Mouse (Mus musculus) forebrain, embryonic 11.5 days (tissue): ENCODE measurements at regions not wholly inside any gene's neighbourhood (a gene's known extent, or its start where the extent isn't known, plus 50 kb on each side); places are given as distances from the start of the nearest gene placed in this dataset.
A peak's percentile ranks its signal among the peaks of the same experiment; 100 is the strongest.

ENCODE experiments used
- ATAC-seq: fragments of 200-750 bp; cut with Nextera tagmentation; replicated peaks from 2 replicates; pipeline ENCODE4 v1.8.0; 2017; ENCODE audit warnings: moderate TSS enrichment; ENCODE audit not compliant: low FRiP score
- DNase-seq: peaks from one replicate; pipeline ENCODE4 v3.0.0-alpha.2; 2017; ENCODE audit warnings: low spot score
- H3K27ac ChIP-seq: fragments of 300-500 bp; sonication (generic); 2 replicates; pipeline ENCODE4 v1.5.1; 2014; ENCODE audit warnings: low read depth, low read length
- H3K27me3 ChIP-seq: fragments of 300-500 bp; sonication (generic); 2 replicates; pipeline ENCODE4 v1.6.1; 2014; ENCODE audit warnings: mild to moderate bottlenecking, low read length, mixed read lengths; ENCODE audit not compliant: control insufficient read depth, insufficient read depth
- H3K36me3 ChIP-seq: fragments of 300-500 bp; sonication (generic); 2 replicates; pipeline ENCODE4 v1.6.1; 2014; ENCODE audit warnings: mild to moderate bottlenecking, low read length, moderate library complexity, mixed read lengths; ENCODE audit not compliant: control insufficient read depth, insufficient read depth
- H3K4me1 ChIP-seq: fragments of 300-500 bp; sonication (generic); replicated peaks from 2 replicates; pipeline ENCODE4 v1.6.1; 2014; ENCODE audit warnings: low read length, mixed read lengths; ENCODE audit not compliant: control insufficient read depth, insufficient read depth
- H3K4me2 ChIP-seq: fragments of 300-500 bp; sonication (generic); 2 replicates; pipeline ENCODE4 v1.6.1; 2014; ENCODE audit warnings: low read depth, mild to moderate bottlenecking, low read length, moderate library complexity, mixed read lengths; ENCODE audit not compliant: severe bottlenecking
- H3K4me3 ChIP-seq: fragments of 300-500 bp; sonication (generic); 2 replicates; pipeline ENCODE4 v1.5.1; 2014; ENCODE audit warnings: low read depth, low read length
- H3K9ac ChIP-seq: fragments of 300-500 bp; sonication (generic); 2 replicates; pipeline ENCODE4 v1.6.1; 2014; ENCODE audit warnings: low read length
- H3K9me3 ChIP-seq: fragments of 300-500 bp; sonication (generic); 2 replicates; pipeline ENCODE4 v1.6.1; 2016; ENCODE audit warnings: low read length, mixed read lengths; ENCODE audit not compliant: control insufficient read depth
- WGBS: fragments of 180-500 bp; shearing (Covaris S2); extraction: QIAGEN DNeasy Blood & Tissue Kit; methylation state at CpG from one replicate; pipeline ENCODE4 v1.1.7; 2014; 5-methylcytosine and 5-hydroxymethylcytosine counted together

GRCm38 (mm10) chr2:128217784-128218467, 92.1 kb downstream of the Bcl2l11 start:
- no peak overlapping the region for H3K9ac ChIP-seq
- H3K4me2 ChIP-seq, result no peak overlapping the region
- no peaks in the 10 kb centered on the region for H3K36me3 ChIP-seq
- no peaks in the 10 kb centered on the region for H3K9me3 ChIP-seq
- no peak for DNase-seq
- H3K27ac ChIP-seq, result no peak overlapping the region
- no peaks in the 10 kb centered on the region for H3K27me3 ChIP-seq
- H3K4me3 ChIP-seq, result no peak overlapping the region
- no peak for ATAC-seq
- 66% methylated on average over 7 of the region's 7 CpGs for WGBS
- H3K4me1 ChIP-seq, result no peaks in the 10 kb centered on the region

- Histone ChIP-seq H3K27me3 (no peaks in the 10 kb centered on the region), H3K4me2 (no peak overlapping the region), H3K4me3 (no peak overlapping the region), H3K36me3 (no peaks in the 10 kb centered on the region), H3K9ac (no peak overlapping the region), H3K9me3 (no peaks in the 10 kb centered on the region), H3K27ac (no peak overlapping the region), H3K4me1 (no peaks in the 10 kb centered on the region)
- DNase-seq, result no peak
- WGBS, result 72% methylated on average over 4 of the region's 4 CpGs
- ATAC-seq, result no peak
Measured at GRCm38 (mm10) chr2:128218961-128219360, 93.1 kb downstream of the Bcl2l11 start.

- H3K9ac ChIP-seq, result no peak overlapping the region
- H3K9me3 ChIP-seq, result no peaks in the 10 kb centered on the region
- H3K4me2 ChIP-seq, result no peak overlapping the region
- no peak overlapping the region for H3K27ac ChIP-seq
- WGBS, result 86% methylated on average over 1 of the region's 1 CpGs
- H3K4me1 ChIP-seq, result no peaks in the 10 kb centered on the region
- no peak for DNase-seq
- no peak for ATAC-seq
- H3K36me3 ChIP-seq, result no peaks in the 10 kb centered on the region
- H3K4me3 ChIP-seq, result no peak overlapping the region
- H3K27me3 ChIP-seq, result no peaks in the 10 kb centered on the region
Measured at GRCm38 (mm10) chr2:128221055-128221454, 95.2 kb downstream of the Bcl2l11 start.

- 91% methylated on average over 4 of the region's 4 CpGs for WGBS
- Histone ChIP-seq H3K36me3 (no peaks in the 10 kb centered on the region), H3K27me3 (no peaks in the 10 kb centered on the region), H3K9me3 (no peaks in the 10 kb centered on the region), H3K27ac (no peak overlapping the region), H3K4me3 (no peak overlapping the region), H3K4me1 (no peaks in the 10 kb centered on the region), H3K9ac (no peak overlapping the region), H3K4me2 (no peak overlapping the region)
- no peak for DNase-seq
- no peak for ATAC-seq
Measured at GRCm38 (mm10) chr2:128221657-128222056, 95.8 kb downstream of the Bcl2l11 start.

GRCm38 (mm10) chr2:128226465-128227047, 100.7 kb downstream of the Bcl2l11 start:
- ATAC-seq (no peak), DNase-seq (no peak)
- Histone ChIP-seq H3K4me1 (no peaks in the 10 kb centered on the region), H3K9me3 (no peaks in the 10 kb centered on the region), H3K27me3 (no peaks in the 10 kb centered on the region), H3K9ac (no peak overlapping the region), H3K36me3 (no peaks in the 10 kb centered on the region), H3K4me3 (no peak overlapping the region), H3K27ac (no peak overlapping the region), H3K4me2 (no peak overlapping the region)
- WGBS, result 92% methylated on average over 9 of the region's 9 CpGs

- WGBS, result 97% methylated on average over 4 of the region's 4 CpGs
- H3K27ac ChIP-seq, result no peak overlapping the region
- DNase-seq (no peak), ATAC-seq (no peak)
- no peaks in the 10 kb centered on the region for H3K36me3 ChIP-seq
- no peaks in the 10 kb centered on the region for H3K9me3 ChIP-seq
- no peaks in the 10 kb centered on the region for H3K27me3 ChIP-seq
- no peak overlapping the region for H3K9ac ChIP-seq
- no peaks in the 10 kb centered on the region for H3K4me1 ChIP-seq
- H3K4me3 ChIP-seq, result no peak overlapping the region
- no peak overlapping the region for H3K4me2 ChIP-seq
Measured at GRCm38 (mm10) chr2:128229730-128230129, 103.9 kb downstream of the Bcl2l11 start.

GRCm38 (mm10) chr2:128230921-128231320, 105.1 kb downstream of the Bcl2l11 start:
- Histone ChIP-seq H3K9ac (no peak overlapping the region), H3K36me3 (no peaks in the 10 kb centered on the region), H3K9me3 (no peaks in the 10 kb centered on the region), H3K4me1 (no peaks in the 10 kb centered on the region), H3K4me2 (no peak overlapping the region), H3K27me3 (no peaks in the 10 kb centered on the region), H3K27ac (no peak overlapping the region), H3K4me3 (no peak overlapping the region)
- DNase-seq (no peak), ATAC-seq (no peak)
- WGBS, result 93% methylated on average over 4 of the region's 4 CpGs

GRCm38 (mm10) chr2:128231338-128231737, 105.5 kb downstream of the Bcl2l11 start:
- Histone ChIP-seq H3K27ac (no peak overlapping the region), H3K4me3 (no peak overlapping the region), H3K4me1 (no peaks in the 10 kb centered on the region), H3K27me3 (no peaks in the 10 kb centered on the region), H3K36me3 (no peaks in the 10 kb centered on the region), H3K4me2 (no peak overlapping the region), H3K9ac (no peak overlapping the region), H3K9me3 (no peaks in the 10 kb centered on the region)
- WGBS, result 87% methylated on average over 3 of the region's 3 CpGs
- DNase-seq (peak; percentile 15), ATAC-seq (no peak)

- H3K9ac ChIP-seq, result no peak overlapping the region
- H3K27me3 ChIP-seq, result no peaks in the 10 kb centered on the region
- no peak overlapping the region for H3K4me3 ChIP-seq
- H3K4me2 ChIP-seq, result no peak overlapping the region
- no peaks in the 10 kb centered on the region for H3K4me1 ChIP-seq
- WGBS, result 88% methylated on average over 3 of the region's 3 CpGs
- H3K36me3 ChIP-seq, result no peaks in the 10 kb centered on the region
- ATAC-seq (no peak), DNase-seq (peak; percentile 10)
- H3K9me3 ChIP-seq, result no peaks in the 10 kb centered on the region
- no peak overlapping the region for H3K27ac ChIP-seq
Measured at GRCm38 (mm10) chr2:128232027-128232426, 106.2 kb downstream of the Bcl2l11 start.
